Mouse (Mus musculus): ENCODE data around the gene Pdzd2.

Pdzd2 gene

DNA sequence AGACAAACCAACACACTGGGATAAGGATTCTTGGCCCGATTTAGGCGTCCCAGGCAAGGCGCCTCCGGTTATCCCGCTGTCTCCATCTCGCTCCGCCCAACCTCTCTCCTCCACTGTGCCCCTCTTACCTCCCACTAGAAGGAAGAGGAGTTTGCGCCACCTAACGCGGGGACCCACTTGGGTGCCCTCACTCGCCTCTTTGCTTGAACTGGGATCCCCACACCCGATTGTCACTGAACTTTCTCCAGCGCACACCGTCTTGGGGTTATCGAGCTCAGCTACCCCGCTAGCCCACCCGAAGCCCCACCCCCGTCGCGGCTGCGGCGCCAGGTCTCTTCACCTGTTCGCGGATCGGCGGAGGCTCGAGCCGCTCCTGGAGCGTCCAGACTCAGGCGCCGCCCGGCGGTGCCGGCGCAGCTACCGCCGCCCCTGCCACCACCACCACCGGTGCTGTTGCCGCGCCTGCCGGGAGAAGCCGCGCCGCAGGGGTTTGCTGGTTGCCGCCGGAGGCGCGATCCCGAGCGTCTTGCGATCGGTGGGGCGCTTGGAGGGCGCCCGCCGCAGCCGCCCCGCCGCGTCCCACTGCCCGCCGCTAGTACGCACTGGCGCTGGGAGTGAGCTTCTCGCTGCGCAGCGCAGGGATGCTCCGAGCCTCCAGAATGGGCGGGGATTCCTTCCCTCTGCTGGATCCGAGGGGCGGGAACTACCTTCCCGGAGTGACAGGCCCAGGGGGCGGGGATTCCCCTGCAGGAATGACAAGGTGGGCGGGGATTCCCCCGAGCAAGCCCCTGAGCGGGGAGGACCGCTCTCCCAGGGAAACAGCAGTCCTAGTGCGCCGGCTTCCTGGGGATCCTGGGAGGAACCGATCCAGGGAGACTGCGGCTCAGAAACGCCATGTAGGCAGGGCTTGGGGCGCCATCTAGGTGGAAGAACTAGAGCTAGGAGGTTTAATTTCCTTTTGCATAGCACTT is at the start of gene Pdzd2:
Gene Pdzd2, minus strand, starts transcription at position 648 of the 971 bp plus-strand sequence.
- DNase-seq (ENCODE audit: low spot score), result peak; percentile 88

DNA sequence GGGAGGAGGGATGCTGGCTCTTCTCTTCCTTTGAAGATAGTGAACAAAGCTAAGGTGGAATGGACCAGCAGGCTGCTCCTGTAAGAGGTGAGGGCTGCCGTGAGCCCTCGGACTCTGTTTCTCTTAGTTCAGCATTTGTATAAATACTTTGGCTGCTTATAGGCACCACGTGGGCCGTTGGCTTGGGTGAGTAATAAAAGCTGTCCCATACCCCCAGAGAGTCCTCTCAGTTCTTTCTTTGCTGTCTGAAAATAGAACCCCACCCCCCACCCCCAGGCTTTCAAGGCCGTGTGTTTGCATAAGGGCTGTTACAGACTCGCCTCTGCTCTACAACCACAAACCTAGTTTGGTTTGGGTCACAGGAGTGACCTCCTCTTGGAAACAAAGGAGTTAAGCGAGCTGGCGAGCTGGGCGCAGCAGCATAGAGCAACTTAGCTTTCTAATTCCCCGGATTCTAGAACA is 49.7 kb upstream of the Pdzd2 start:
- no peak for DNase-seq (ENCODE audit: low spot score)

DNA sequence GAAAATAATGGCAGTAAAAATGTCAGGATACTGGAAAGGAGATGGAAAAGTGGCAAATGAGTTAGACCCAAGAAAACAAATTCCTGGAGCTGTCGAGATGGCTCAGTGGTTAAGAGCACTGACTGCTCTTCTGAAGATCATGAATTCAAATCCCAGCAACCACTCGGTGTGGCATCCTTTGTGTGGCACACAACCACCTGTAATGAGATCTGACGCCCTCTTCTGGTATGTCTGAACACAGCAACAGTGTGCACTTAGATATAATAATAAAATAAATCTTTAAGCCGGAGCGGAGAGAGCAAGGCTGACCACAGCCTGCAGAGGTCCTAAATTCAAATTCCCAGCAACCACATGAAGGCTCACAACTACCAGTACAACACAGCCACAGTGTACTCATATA is 48.8 kb upstream of the Pdzd2 start:
- no peak for DNase-seq (ENCODE audit: low spot score)

DNA sequence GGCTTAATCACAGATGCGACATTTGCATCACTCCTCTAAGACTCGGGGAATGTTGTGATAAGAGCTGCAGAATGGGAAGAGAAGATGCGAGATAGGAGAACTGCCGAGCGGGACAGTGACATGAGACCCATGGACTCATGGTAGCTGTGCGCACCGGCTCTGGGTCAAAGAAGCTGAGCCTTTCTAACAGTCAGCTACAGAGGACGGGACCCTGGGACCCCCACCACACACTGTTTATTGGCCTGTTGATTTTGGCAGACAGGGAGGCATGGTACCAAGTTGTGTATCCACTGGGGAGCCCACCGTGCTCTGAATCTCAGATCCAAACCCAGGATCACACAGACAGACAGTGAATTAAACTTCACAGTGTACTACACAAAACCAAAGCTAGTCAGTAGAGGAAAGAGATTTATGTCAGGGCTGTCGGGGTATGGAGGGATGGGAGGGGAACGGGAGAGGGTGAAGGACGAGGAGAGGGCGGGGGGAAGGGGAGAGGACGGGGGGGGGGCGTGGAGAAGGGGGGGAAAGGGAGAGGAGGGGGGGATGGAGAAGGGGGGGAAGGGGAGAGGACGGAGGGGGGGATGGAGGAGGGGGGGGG is 42.1 kb upstream of the Pdzd2 start:
- no peak for DNase-seq (ENCODE audit: low spot score)

DNA sequence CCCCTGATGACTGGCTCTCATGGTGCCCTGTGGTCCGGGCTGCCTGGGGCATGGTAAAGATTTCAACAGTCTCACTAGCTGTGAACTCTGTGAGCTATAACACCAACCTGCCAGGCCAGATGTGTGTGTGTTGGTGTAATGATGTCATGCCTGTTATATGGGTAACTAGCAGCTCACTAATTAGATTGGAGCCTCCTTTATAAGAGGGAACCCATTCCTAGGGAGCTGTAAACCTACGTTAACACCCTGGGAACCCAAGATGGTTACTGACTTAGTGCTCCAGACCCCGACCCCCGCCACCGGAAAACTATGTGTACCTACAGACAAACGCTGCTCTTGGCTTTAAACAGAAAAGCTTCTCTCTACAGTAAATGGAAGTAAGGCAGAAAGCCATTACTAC is 41.6 kb upstream of the Pdzd2 start:
- DNase-seq (ENCODE audit: low spot score), result no peak

DNA sequence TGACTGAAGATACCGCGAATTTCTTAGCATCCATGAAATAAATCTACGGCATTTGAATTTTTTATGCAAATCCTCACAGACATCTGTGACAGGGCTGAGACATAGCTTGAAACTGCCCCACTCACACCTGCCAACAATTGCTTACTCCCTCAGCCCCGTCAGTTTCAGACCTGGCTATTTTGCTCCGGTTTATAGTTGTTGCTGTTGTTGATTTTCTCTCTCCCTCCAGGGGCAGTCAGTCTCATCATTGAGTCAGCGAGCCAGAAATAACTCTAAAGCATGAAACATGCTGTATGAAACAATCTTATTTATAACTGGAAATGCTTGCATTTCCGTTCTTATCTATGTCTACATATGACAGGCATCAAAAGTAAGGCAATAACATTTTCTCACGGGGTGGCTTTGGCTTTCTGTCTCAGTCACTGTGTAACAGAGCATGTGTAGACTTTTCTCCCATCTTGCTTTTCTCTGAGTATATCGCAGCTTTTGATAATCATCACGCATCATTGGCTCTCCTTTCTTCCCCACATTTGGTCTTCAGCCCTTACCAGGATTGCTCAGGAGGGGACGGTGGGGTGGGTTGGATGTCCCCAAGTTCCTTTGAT is 34.5 kb upstream of the Pdzd2 start:
- DNase-seq (ENCODE audit: low spot score), result no peak

DNA sequence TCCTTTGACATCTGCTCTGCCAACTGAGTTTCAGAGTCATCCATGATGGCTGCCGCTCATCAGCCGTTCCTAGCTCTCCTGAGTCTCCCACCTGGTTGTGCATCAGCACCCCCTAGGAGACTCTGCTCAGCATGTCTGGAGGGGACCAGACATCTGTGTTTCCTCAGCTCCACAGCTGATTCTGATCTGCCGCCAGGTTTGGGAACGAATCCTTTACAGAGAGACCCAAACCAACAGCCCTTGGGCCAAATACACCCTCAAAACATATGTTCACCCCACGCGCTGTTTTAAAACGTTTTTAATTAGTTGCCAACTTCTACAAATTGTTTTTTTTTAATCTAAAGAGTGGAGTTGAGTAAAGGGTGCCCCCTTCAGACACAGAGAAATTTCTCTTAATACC is 31.2 kb upstream of the Pdzd2 start:
- DNase-seq (ENCODE audit: low spot score), result peak; percentile 37

DNA sequence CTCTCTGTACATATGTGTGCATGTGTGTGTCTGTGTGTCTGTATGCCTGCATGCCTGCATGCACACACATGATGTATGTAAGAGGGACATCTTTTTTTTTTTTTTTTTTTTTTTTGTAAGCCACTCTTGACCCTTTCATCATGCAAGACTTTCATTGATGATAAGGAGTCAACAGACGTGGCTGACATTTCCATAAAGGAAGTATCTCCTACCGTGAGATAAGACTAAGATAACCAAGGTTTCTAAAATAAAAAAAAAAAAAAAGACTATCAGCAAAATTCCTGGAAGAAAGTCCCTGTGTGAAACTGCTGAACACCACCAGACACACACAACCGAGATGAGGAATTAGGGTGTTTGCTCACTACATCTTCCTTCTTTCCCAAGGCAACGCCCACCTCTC is 27.1 kb upstream of the Pdzd2 start:
- no peak for DNase-seq (ENCODE audit: low spot score)

DNA sequence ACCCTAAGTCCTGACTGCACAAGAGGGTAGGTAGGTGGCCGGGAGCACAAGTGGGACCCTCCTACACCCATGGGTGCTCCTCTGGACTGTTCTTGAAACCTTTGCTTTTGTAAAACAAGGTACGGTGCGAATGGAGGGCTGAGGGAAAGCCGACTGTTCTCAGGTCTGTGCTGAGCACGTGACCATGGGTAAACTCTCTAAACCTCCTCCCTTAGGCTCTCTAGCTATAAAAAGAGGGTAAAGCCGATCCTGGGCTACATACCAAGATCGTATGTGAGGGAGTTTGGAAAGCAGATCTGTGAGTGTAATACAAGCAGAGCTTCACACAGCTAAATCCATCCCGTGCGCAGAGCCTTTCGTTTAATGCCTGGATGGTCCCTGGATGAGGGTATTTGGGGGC is 23.4 kb upstream of the Pdzd2 start:
- DNase-seq (ENCODE audit: low spot score), result no peak

DNA sequence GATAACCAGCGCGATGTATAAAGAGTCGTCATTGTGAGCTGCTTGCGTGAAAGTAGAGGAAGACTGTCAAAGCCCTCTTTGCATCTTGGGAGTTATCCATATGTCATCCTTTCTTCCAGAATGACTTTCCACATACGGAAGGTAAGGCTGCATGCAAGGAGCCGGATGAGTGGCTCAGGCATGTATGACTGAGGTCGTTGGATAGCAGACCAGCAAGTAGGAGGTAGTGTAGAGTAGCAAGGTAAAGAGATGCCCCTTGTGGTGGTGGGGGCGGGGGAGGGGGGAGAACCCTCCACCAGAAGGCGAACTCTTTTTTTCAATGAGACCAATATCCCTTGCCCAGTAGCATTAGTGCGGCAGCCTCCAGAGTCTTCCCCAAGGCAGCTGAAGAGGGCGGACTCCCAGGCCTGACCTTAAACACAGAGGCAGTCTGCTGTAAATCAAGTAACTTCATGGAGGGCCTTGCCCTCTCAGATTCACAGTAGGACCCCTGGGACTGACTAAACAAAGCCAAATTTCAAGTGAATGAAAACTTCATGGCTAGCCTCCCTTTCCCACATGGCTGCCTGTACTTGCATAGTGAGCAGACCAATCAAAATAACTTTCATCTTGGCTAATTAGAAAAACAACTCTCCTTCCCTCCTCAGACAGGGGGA is 22.7 kb upstream of the Pdzd2 start:
- DNase-seq (ENCODE audit: low spot score), result no peak

DNA sequence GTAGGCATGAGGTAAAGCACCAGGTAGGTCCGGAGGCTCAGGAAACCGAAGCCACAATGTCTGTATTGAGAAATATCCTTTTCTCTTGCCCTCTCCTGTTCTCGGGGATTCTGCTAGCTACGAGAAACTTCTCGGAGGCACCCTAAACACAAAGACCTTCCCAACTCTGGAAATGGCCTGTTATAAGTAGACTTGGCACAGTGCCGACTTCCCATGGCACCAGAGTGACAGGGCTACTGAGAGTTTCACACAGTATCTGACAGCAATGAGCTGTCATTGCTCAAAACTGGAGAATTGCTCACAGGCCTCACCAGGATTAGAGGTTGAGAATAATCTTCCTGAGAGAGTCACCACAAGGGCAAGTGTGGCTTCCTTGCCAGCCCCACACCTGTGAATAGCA is 21.0 kb upstream of the Pdzd2 start:
- no peak for DNase-seq (ENCODE audit: low spot score)

DNA sequence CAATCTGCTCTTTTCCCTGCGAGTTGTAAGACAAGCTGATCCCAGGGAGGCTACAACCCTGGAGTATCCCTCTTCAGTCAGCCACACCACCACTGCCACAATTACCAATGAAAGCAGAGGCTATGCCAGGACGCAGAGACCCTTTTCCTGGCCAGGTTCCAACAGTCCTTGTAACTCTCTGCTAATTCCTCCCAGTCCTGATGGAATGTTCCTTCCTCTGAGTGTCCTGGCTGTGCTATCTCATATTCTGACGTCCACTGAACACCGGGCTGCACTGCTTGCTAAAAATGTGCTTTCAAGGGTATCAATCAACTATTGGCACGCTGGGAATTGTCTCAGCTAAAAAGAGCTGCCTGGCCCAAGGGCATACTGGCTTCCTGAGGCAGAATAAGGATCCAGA is 18.7 kb upstream of the Pdzd2 start:
- DNase-seq (ENCODE audit: low spot score), result no peak

DNA sequence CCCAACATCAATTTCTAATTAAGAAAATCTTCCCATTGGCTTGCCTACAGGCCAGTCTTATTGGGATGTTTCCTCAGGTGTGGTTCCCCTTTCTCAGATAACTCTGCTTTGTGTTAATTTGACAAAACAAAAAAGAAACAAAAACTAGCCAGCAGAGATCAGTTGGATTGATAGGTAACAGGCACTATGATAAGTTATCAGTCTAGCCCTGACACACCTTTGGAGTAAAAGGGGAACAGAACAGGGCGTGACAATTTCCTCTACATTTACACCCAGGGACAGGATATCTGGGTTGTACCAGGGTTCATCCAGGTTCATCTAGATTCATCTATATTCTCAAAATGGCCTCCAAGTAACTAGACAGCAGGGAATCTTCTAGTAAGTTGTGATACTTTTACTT is 18.0 kb upstream of the Pdzd2 start:
- no peak for DNase-seq (ENCODE audit: low spot score)

DNA sequence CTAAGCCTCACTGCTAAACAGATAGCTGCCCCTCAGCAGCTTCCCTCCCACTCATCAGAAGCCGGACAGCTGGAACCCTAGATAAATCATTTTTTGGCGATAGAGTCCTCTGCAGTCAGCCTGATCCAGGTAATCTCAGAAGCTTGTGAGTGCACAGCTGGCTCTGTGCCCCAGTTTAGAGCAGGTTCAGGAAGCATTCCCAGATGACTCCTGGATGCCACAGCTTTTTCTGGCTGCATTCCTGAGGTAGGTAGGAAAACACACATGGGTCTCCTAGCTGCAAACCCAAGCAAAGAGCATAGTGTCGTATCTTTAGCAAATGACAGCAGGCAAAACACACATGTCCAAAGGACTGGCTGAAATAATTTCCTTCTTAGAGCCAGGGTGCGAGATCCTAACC is 13.5 kb upstream of the Pdzd2 start:
- DNase-seq (ENCODE audit: low spot score), result no peak

DNA sequence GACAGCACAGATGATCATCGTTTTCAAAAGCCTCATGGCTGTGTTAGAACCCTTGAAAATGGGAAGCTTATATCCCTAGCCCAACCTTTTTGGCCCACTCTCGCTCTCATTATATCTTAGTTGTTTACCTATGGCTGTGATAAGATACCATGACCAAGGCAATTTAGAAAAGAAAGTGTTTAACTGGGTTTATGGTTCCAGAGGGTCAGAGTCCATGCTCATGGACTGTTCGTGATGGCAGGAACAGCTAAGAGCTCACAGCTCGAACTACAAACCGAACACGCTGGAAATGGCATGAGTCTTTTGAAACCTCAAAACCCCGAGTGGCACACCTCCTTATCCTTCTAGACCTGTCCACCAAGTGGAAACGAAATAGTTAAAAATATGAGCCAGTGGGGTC is 11.2 kb upstream of the Pdzd2 start:
- DNase-seq (ENCODE audit: low spot score), result no peak

DNA sequence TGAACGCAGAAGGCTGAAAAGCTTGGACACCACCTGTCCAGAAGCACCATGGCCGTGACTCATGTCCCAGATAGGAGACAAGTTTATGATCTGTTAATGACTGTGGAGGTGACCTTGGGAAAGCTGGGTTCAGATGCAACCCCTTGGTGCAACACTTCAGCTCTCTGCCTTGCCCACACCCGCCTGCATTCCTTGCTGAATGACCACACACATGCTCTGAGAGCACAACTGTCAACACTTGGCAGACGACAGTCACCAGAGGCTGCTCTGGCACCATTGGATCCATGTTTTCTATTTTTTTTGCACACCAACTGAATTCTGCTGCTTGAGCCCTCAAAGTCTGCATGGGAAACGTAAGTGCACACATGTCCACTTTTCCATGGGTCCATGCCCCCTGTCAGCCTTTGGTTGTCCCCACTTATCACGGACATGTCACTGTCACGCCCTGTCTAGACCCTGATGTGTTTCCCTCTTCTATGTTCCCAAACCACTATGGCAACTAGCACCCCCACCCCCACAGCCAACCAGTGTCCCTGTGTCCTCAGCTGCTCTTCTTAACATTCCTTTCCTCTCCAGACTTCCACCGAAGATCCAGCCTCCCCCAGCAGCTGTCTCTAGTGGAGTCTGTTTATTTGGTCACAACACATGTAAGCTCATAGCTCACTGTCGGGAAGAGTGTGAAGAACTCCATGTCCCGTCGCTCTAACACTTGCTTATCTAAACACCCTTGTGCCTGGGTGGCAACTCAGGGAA is 10.0 kb upstream of the Pdzd2 start:
- no peak for DNase-seq (ENCODE audit: low spot score)

DNA sequence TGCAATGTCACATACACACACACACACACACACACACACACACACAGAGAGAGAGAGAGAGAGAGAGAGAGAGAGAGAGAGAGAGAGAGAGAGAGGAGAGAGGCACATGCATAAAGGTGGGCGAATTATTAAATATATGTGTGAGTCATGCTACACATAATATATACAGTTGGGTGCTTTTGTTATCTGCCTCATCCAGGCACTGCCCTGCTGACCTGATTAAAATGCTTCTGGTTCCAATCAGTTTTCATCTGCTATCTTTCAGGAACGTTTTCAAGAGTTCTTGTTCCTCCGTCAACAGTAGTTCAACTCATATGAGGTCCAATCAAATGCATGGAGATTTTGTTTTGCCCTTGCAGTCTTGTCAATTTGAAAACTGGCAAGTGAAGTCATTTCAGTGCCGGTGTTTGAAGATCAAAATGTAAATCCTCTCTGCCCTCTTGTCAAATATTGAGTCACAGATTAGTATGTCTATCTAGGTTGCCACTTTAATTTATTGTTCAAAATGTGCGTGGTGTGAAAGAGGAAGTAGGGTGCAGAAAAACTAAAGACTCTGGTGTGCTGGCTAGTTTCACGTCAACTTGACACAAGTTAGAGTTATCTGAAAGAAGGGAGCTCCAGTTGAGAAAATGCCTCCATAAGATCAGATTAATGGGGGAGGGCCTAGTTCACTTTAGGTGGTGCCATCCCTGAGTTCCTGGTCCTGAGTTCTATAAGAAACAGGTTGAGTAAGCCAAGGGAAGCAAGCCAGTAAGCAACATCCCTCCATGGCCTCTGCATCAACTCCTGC is 2.6 kb upstream of the Pdzd2 start:
- DNase-seq (ENCODE audit: low spot score), result no peak

DNA sequence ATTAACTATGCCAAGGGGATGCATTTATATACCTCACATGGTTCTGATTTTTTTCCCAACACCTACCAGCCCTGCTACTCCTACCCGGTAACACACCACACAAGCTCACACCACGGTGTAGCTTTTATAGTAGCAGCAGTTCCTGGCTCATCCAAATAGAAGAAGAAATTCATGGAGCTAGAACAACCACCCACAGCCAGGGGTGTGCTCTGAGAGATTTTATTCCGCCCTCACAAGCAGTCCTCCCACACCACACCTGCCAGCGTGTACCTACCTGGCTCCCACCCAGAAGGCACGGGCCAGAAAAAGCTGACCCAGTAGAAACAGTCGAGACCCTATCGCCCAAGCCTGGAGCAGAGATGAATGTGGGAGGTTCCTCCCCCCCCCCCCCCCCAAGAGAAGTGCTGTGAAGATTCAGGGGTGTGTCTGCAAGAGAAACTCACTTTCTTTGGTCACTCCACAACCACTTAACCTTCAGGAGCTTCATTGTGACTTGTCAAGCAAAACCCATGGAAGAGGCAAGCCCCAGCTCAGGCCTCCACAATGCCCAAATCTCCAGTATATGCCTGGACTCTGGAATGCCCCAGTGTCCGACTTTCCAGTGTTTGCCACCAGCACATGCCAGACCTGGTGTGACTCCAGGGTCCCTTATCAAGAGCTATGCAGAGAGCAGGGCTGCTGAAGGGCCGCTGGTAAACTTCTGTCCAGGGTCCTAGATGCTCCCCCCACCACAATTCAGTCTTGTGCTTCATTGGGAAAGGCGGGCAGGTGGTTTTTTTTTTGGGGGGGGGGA is 1.2 kb downstream of the Pdzd2 start:
- no peak for DNase-seq (ENCODE audit: low spot score)

DNA sequence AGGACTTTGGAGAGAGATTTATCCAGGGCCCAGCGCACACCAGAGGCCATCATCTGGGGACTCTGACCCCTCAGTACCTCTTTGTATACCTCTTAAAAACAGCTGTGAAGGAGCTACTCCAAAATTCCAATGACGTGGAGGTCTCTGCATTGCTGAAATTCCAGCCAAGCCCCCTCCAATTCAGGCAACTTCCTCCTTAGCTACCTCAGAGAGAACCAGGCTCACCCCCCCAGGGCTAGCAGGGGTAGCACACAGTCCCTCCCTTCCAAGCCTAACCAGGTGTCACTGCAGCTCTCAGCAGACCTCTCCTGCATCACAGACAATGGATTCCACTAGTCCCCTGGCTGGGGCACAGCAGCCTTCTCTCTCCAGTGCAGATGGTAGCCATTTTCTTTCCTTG is 4.5 kb downstream of the Pdzd2 start:
- DNase-seq (ENCODE audit: low spot score), result no peak

DNA sequence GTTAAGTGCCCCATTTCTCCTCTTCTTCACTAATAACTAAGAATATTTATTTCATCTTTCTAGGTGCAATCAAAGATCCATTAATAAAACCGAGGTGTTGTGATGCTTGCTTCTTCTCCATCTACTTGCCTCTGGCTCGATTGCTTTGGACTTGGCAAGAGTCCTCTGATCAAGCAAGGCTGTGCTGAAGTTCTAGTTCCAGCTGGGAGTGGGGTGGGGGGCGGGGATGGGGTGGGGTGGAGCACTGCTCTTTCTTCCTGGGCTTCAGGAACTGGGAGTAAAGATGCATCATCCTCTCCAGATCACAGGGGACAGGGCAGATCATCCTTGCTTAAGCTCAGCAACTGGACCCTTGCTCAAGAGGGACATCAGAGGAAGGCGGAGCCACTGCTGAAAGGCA is 5.5 kb downstream of the Pdzd2 start:
- DNase-seq (ENCODE audit: low spot score), result no peak

All from layer of hippocampus, adult 9-10 months (tissue).